Mouse (Mus musculus) T-helper 2 cell (primary cell): ENCODE results near the gene Rcbtb2.

ENCODE experiments used
- in situ Hi-C: fragments of 300-600 bp; cut with MboI, MseI; formaldehyde crosslinking; loops from one replicate; pipeline ENCODE4 v1.15.1; 2025; ENCODE audit warnings: high pct_unique_total_duplicates

Rcbtb2 gene

GRCm38 (mm10) chr14:73143710-73144420 lies 21.0 kb downstream of the Rcbtb2 start:
- in situ Hi-C loops: no loop called here

GRCm38 (mm10) chr14:73145531-73145930 lies 22.7 kb downstream of the Rcbtb2 start:
- in situ Hi-C loops: no loop called here

- in situ Hi-C loops: no loop called here
Observed at GRCm38 (mm10) chr14:73146721-73147120, 23.9 kb downstream of the Rcbtb2 start.

GRCm38 (mm10) chr14:73148125-73148524 lies 25.3 kb downstream of the Rcbtb2 start:
- in situ Hi-C loops: no loop called here

- in situ Hi-C loops: no loop called here
Observed at GRCm38 (mm10) chr14:73161303-73161702, 38.5 kb downstream of the Rcbtb2 start.

- in situ Hi-C loops: no loop called here
Observed at GRCm38 (mm10) chr14:73162192-73162800, 39.5 kb downstream of the Rcbtb2 start.

- in situ Hi-C loops: no loop called here
Observed at GRCm38 (mm10) chr14:73163363-73163998, 40.6 kb downstream of the Rcbtb2 start.

GRCm38 (mm10) chr14:73165136-73165535 lies 42.3 kb downstream of the Rcbtb2 start:
- in situ Hi-C loops: no loop called here

- in situ Hi-C loops: no loop called here
Observed at GRCm38 (mm10) chr14:73168605-73169004, 45.8 kb downstream of the Rcbtb2 start.

- in situ Hi-C loops: no loop called here
Observed at GRCm38 (mm10) chr14:73169926-73170844, 47.3 kb downstream of the Rcbtb2 start.

- in situ Hi-C loops: no loop called here
Observed at GRCm38 (mm10) chr14:73172196-73173011, 49.6 kb downstream of the Rcbtb2 start.

GRCm38 (mm10) chr14:73173662-73174061 lies 50.8 kb downstream of the Rcbtb2 start:
- in situ Hi-C loops: no loop called here

- in situ Hi-C loops: no loop called here
Observed at GRCm38 (mm10) chr14:73174091-73174995, 51.5 kb downstream of the Rcbtb2 start.

- in situ Hi-C loops: no loop called here
Observed at GRCm38 (mm10) chr14:73175031-73175430, 52.2 kb downstream of the Rcbtb2 start.

- in situ Hi-C loops: no loop called here
Observed at GRCm38 (mm10) chr14:73175814-73176213, 53.0 kb downstream of the Rcbtb2 start.

GRCm38 (mm10) chr14:73176266-73176665 lies 53.4 kb downstream of the Rcbtb2 start:
- in situ Hi-C loops: no loop called here

GRCm38 (mm10) chr14:73177961-73178360 lies 55.1 kb downstream of the Rcbtb2 start:
- in situ Hi-C loops: no loop called here

GRCm38 (mm10) chr14:73179221-73179681 lies 56.4 kb downstream of the Rcbtb2 start:
- in situ Hi-C loops: no loop called here

GRCm38 (mm10) chr14:73180671-73181070 lies 57.8 kb downstream of the Rcbtb2 start:
- in situ Hi-C loops: no loop called here

GRCm38 (mm10) chr14:73181144-73181543 lies 58.3 kb downstream of the Rcbtb2 start:
- in situ Hi-C loops: no loop called here
